Mouse (Mus musculus): Measurements from ENCODE around the gene B3galt4. TPM values are rescaled to one million over a fixed set of nuclear protein-coding genes. Genes with fewer than 3 reads are reported as not detected.
A peak's percentile ranks its signal among the peaks of the same experiment; 100 is the strongest.

The B3galt4 gene
- polyA plus RNA-seq, 1 experiment = 8.4 TPM

GRCm38 (mm10) chr17:33977861-33978557 lies 26.7 kb upstream of the B3galt4 start:
- Histone ChIP-seq H3K27me3 (ENCODE audit: control insufficient read depth, insufficient read depth, low read length) (no peaks in the 10 kb centered on the region), H3K27ac (ENCODE audit: insufficient read depth, low read length) (peak overlapping the region; percentile 4), H3K4me3 (replicated peaks; ENCODE audit: insufficient read depth, low read depth, low read length) (peak overlapping the region; percentile 50), H3K4me1 (ENCODE audit: control insufficient read depth, insufficient read depth, low read length) (peaks cover 13% of the 10 kb centered on the region)
- DNase-seq = peak in 1 of 2 experiments; percentile 17
- no peak for TF ChIP-seq CTCF (IDR thresholded peaks at IDR 0.05; ENCODE audit: borderline replicate concordance, insufficient read depth, low read depth, low read length)
- no peak for TF ChIP-seq POLR2A (IDR thresholded peaks at IDR 0.05; ENCODE audit: borderline replicate concordance, insufficient read depth, low read length)
- 1% methylated on average over 57 of the region's 57 CpGs for WGBS

- no peak for TF ChIP-seq POLR2A (IDR thresholded peaks at IDR 0.05; ENCODE audit: borderline replicate concordance, insufficient read depth, low read length)
- TF ChIP-seq CTCF (IDR thresholded peaks at IDR 0.05; ENCODE audit: borderline replicate concordance, insufficient read depth, low read depth, low read length) = no peak
- no peak for DNase-seq
- 69% methylated on average over 3 of the region's 3 CpGs for WGBS
- Histone ChIP-seq H3K27me3 (ENCODE audit: control insufficient read depth, insufficient read depth, low read length) (no peaks in the 10 kb centered on the region), H3K4me1 (ENCODE audit: control insufficient read depth, insufficient read depth, low read length) (no peaks in the 10 kb centered on the region), H3K27ac (ENCODE audit: insufficient read depth, low read length) (no peak overlapping the region), H3K4me3 (replicated peaks; ENCODE audit: insufficient read depth, low read depth, low read length) (no peak overlapping the region)
Measured at GRCm38 (mm10) chr17:33973572-33973971, 22.3 kb upstream of the B3galt4 start.

- TF ChIP-seq CTCF (IDR thresholded peaks at IDR 0.05; ENCODE audit: borderline replicate concordance, insufficient read depth, low read depth, low read length) (no peak), POLR2A (IDR thresholded peaks at IDR 0.05; ENCODE audit: borderline replicate concordance, insufficient read depth, low read length) (no peak)
- 3% methylated on average over 1 of the region's 1 CpGs for WGBS
- Histone ChIP-seq H3K4me3 (replicated peaks; ENCODE audit: insufficient read depth, low read depth, low read length) (no peak overlapping the region), H3K27me3 (ENCODE audit: control insufficient read depth, insufficient read depth, low read length) (no peaks in the 10 kb centered on the region), H3K4me1 (ENCODE audit: control insufficient read depth, insufficient read depth, low read length) (no peaks in the 10 kb centered on the region), H3K27ac (ENCODE audit: insufficient read depth, low read length) (no peak overlapping the region)
- DNase-seq = no peak
Measured at GRCm38 (mm10) chr17:33972691-33973090, 21.4 kb upstream of the B3galt4 start.

GRCm38 (mm10) chr17:33969394-33969793 lies 18.1 kb upstream of the B3galt4 start:
- no peak overlapping the region for H3K27ac ChIP-seq (ENCODE audit: insufficient read depth, low read length)
- no peaks in the 10 kb centered on the region for H3K27me3 ChIP-seq (ENCODE audit: control insufficient read depth, insufficient read depth, low read length)
- no peak for DNase-seq
- 77% methylated on average over 4 of the region's 4 CpGs for WGBS
- H3K4me1 ChIP-seq (ENCODE audit: control insufficient read depth, insufficient read depth, low read length) = no peaks in the 10 kb centered on the region
- TF ChIP-seq POLR2A (IDR thresholded peaks at IDR 0.05; ENCODE audit: borderline replicate concordance, insufficient read depth, low read length) = no peak
- TF ChIP-seq CTCF (IDR thresholded peaks at IDR 0.05; ENCODE audit: borderline replicate concordance, insufficient read depth, low read depth, low read length) = peak; percentile 11; the same call in 1 of the 2 replicates
- no peak overlapping the region for H3K4me3 ChIP-seq (replicated peaks; ENCODE audit: insufficient read depth, low read depth, low read length)

GRCm38 (mm10) chr17:33968927-33969326 lies 17.6 kb upstream of the B3galt4 start:
- 28% methylated on average over 5 of the region's 5 CpGs for WGBS

GRCm38 (mm10) chr17:33968489-33968888 lies 17.2 kb upstream of the B3galt4 start:
- 2% methylated on average over 9 of the region's 9 CpGs for WGBS
- Histone ChIP-seq H3K4me3 (replicated peaks; ENCODE audit: insufficient read depth, low read depth, low read length) (no peak overlapping the region), H3K27me3 (ENCODE audit: control insufficient read depth, insufficient read depth, low read length) (no peaks in the 10 kb centered on the region), H3K4me1 (ENCODE audit: control insufficient read depth, insufficient read depth, low read length) (no peaks in the 10 kb centered on the region), H3K27ac (ENCODE audit: insufficient read depth, low read length) (no peak overlapping the region)
- DNase-seq = peak; percentile 69 to 84
- TF ChIP-seq POLR2A (IDR thresholded peaks at IDR 0.05; ENCODE audit: borderline replicate concordance, insufficient read depth, low read length) (no peak), CTCF (IDR thresholded peaks at IDR 0.05; ENCODE audit: borderline replicate concordance, insufficient read depth, low read depth, low read length) (peak; percentile 92)

More at GRCm38 (mm10) chr17:33968927-33969326, 17.6 kb upstream of the B3galt4 start:
- Histone ChIP-seq H3K27ac (ENCODE audit: insufficient read depth, low read length) (no peak overlapping the region), H3K4me3 (replicated peaks; ENCODE audit: insufficient read depth, low read depth, low read length) (no peak overlapping the region), H3K4me1 (ENCODE audit: control insufficient read depth, insufficient read depth, low read length) (no peaks in the 10 kb centered on the region), H3K27me3 (ENCODE audit: control insufficient read depth, insufficient read depth, low read length) (no peaks in the 10 kb centered on the region)
- DNase-seq = peak; percentile 7 to 36
- TF ChIP-seq POLR2A (IDR thresholded peaks at IDR 0.05; ENCODE audit: borderline replicate concordance, insufficient read depth, low read length) (no peak), CTCF (IDR thresholded peaks at IDR 0.05; ENCODE audit: borderline replicate concordance, insufficient read depth, low read depth, low read length) (no peak)

- Histone ChIP-seq H3K4me3 (replicated peaks; ENCODE audit: insufficient read depth, low read depth, low read length) (no peak overlapping the region), H3K27me3 (ENCODE audit: control insufficient read depth, insufficient read depth, low read length) (no peaks in the 10 kb centered on the region), H3K4me1 (ENCODE audit: control insufficient read depth, insufficient read depth, low read length) (no peaks in the 10 kb centered on the region), H3K27ac (ENCODE audit: insufficient read depth, low read length) (no peak overlapping the region)
- whole genome bisulfite sequencing = 90% methylated on average over 16 of the region's 16 CpGs
- TF ChIP-seq CTCF (IDR thresholded peaks at IDR 0.05; ENCODE audit: borderline replicate concordance, insufficient read depth, low read depth, low read length) (no peak), POLR2A (IDR thresholded peaks at IDR 0.05; ENCODE audit: borderline replicate concordance, insufficient read depth, low read length) (no peak)
- peak in 1 of 2 experiments; percentile 13 for DNase-seq
Measured at GRCm38 (mm10) chr17:33965846-33966550, 14.7 kb upstream of the B3galt4 start.
